Mouse (Mus musculus): ENCODE measurements around the gene Cyp1b1.

- TF ChIP-seq CTCF (IDR thresholded peaks at IDR 0.05; ENCODE audit: extremely low read depth, insufficient read depth, insufficient read length, insufficient replicate concordance) (peak; percentile 15; the same call in 1 of the 2 replicates), POLR2A (IDR thresholded peaks at IDR 0.05; ENCODE audit: low read depth, low read length) (no peak)
Measured at GRCm38 (mm10) chr17:79661387-79661786, 53.5 kb downstream of the Cyp1b1 start.
